Mouse (Mus musculus): Measurements from ENCODE around the gene Hoxa10.
A peak's percentile ranks its signal among the peaks of the same experiment; 100 is the strongest.

Gene Hoxa10

GRCm38 (mm10) chr6:52229558-52230416, 10.9 kb downstream of the Hoxa10 start:
- no peak for DNase-seq (ENCODE audit: low spot score in 2 of 2)

- DNase-seq (ENCODE audit: low spot score in 2 of 2) = no peak
Measured at GRCm38 (mm10) chr6:52228475-52229465, 11.9 kb downstream of the Hoxa10 start.

GRCm38 (mm10) chr6:52227470-52228222, 13.0 kb downstream of the Hoxa10 start:
- no peak for DNase-seq (ENCODE audit: low spot score in 2 of 2)

GRCm38 (mm10) chr6:52226569-52227257, 13.9 kb downstream of the Hoxa10 start:
- DNase-seq (ENCODE audit: low spot score in 2 of 2) = no peak

GRCm38 (mm10) chr6:52225612-52226568, 14.8 kb downstream of the Hoxa10 start:
- no peak for DNase-seq (ENCODE audit: low spot score in 2 of 2)

- no peak for DNase-seq (ENCODE audit: low spot score in 2 of 2)
Measured at GRCm38 (mm10) chr6:52224895-52225611, 15.6 kb downstream of the Hoxa10 start.

GRCm38 (mm10) chr6:52223939-52224760, 16.5 kb downstream of the Hoxa10 start:
- DNase-seq (ENCODE audit: low spot score in 2 of 2) = no peak

- no peak for DNase-seq (ENCODE audit: low spot score in 2 of 2)
Measured at GRCm38 (mm10) chr6:52222729-52223128, 17.9 kb downstream of the Hoxa10 start.

- no peak for DNase-seq (ENCODE audit: low spot score in 2 of 2)
Measured at GRCm38 (mm10) chr6:52221993-52222685, 18.5 kb downstream of the Hoxa10 start.

- DNase-seq (ENCODE audit: low spot score in 2 of 2) = peak; percentile 66 to 67
Measured at GRCm38 (mm10) chr6:52221337-52221992, 19.2 kb downstream of the Hoxa10 start, which contains the start of gene Hoxa7. TSS of gene Hoxa7 (minus strand) at chr6:52221854.

GRCm38 (mm10) chr6:52220865-52221310, 19.8 kb downstream of the Hoxa10 start:
- no peak for DNase-seq (ENCODE audit: low spot score in 2 of 2)

- DNase-seq (ENCODE audit: low spot score in 2 of 2) = no peak
Measured at GRCm38 (mm10) chr6:52220003-52220864, 20.4 kb downstream of the Hoxa10 start.

GRCm38 (mm10) chr6:52219234-52219942, 21.3 kb downstream of the Hoxa10 start:
- DNase-seq (ENCODE audit: low spot score in 2 of 2) = no peak

- DNase-seq (ENCODE audit: low spot score in 2 of 2) = no peak
Measured at GRCm38 (mm10) chr6:52218643-52219215, 21.9 kb downstream of the Hoxa10 start.

Measured in frontal cortex, postnatal 25 days (tissue).